Mouse (Mus musculus): ENCODE results near the gene Cntfr.

GRCm38 (mm10) chr4:41679291-41679690 lies 17.6 kb downstream of the Cntfr start:
- TF ChIP-seq POLR2A (IDR thresholded peaks at IDR 0.05; ENCODE audit: control insufficient read depth, low read depth, low read length) (no peak), CTCF (IDR thresholded peaks at IDR 0.05; ENCODE audit: control insufficient read depth, insufficient read depth, insufficient replicate concordance, low read depth, low read length) (no peak)
